Mouse (Mus musculus) forebrain, embryonic 15.5 days (tissue): ENCODE measurements around the gene Il17rc. TPM values are rescaled to one million over a fixed set of nuclear protein-coding genes. Genes with fewer than 3 reads are reported as not detected.

ENCODE experiments used
- microRNA-seq: library from miRNA; unstranded; fragments of <30 nt; microRNA quantifications from one replicate; pipeline ENCODE4, GENCODE M21; 2016
- polyA plus RNA-seq: library from polyadenylated mRNA; unstranded; fragments of >200 nt; fragmentation: Nextera tagmentation; extraction: Ambion mirVana; gene quantifications from 2 replicates; pipeline ENCODE4 v1.2.1, GENCODE M21; 2015

Gene Il17rc
- polyA plus RNA-seq, 1 experiment from 2014 or later, result 1.6 TPM

Small RNA genes within 50 kb of the gene (microRNA-seq; reads per million reads assigned to microRNA genes)
- gene Gm23365, result not detected
- gene Gm24387, result not detected

Other genes starting within 250 kb of the Il17rc start
- gene Mtmr14, start 233.6 kb upstream of the Il17rc start, polyA plus RNA-seq, result 47.0 and 53.8 TPM in 2 replicates
- gene Cpne9, start 189.1 kb upstream of the Il17rc start, polyA plus RNA-seq, result 0.34 and 0.39 TPM in 2 replicates
- 19.6 and 22.2 TPM in 2 replicates for gene Brpf1, start 164.3 kb upstream of the Il17rc start, polyA plus RNA-seq
- gene Ogg1, start 144.5 kb upstream of the Il17rc start, polyA plus RNA-seq, result 11.6 and 11.8 TPM in 2 replicates
- gene Camk1, start 127.4 kb upstream of the Il17rc start, polyA plus RNA-seq, result 79.0 and 88.0 TPM in 2 replicates
- 79.4 and 82.2 TPM in 2 replicates for gene Tada3, start 93.5 kb upstream of the Il17rc start, polyA plus RNA-seq
- gene Arpc4, start 93.3 kb upstream of the Il17rc start, polyA plus RNA-seq, result 390 and 428 TPM in 2 replicates
- 7.6 and 8.1 TPM in 2 replicates for gene Ttll3, start 82.2 kb upstream of the Il17rc start, polyA plus RNA-seq
- 14.8 and 23.3 TPM in 2 replicates for gene Rpusd3, start 52.1 kb upstream of the Il17rc start, polyA plus RNA-seq
- gene Cidec, start 35.7 kb upstream of the Il17rc start, polyA plus RNA-seq, result not detected in 2 replicates
- gene Jagn1, start 28.9 kb upstream of the Il17rc start, polyA plus RNA-seq, result 89.2 and 93.1 TPM in 2 replicates
- not detected in 2 replicates for gene Il17re, start 12.9 kb upstream of the Il17rc start, polyA plus RNA-seq
- 63.8 and 66.7 TPM in 2 replicates for gene Creld1, start 11.9 kb downstream of the Il17rc start, polyA plus RNA-seq
- 5.1 and 6.0 TPM in 2 replicates for gene Prrt3, start 30.5 kb downstream of the Il17rc start, polyA plus RNA-seq
- gene Emc3, start 60.2 kb downstream of the Il17rc start, polyA plus RNA-seq, result 94.9 and 103 TPM in 2 replicates
- 6.5 and 6.7 TPM in 2 replicates for gene Fancd2, start 60.3 kb downstream of the Il17rc start, polyA plus RNA-seq
- gene Fancd2os, start 129.3 kb downstream of the Il17rc start, polyA plus RNA-seq, result 0.22 TPM in 1 of 2 replicates, not detected in the other
- gene Brk1, start 133.3 kb downstream of the Il17rc start, polyA plus RNA-seq, result 239 and 240 TPM in 2 replicates
- gene Vhl, start 152.5 kb downstream of the Il17rc start, polyA plus RNA-seq, result 79.6 and 83.6 TPM in 2 replicates
- 1.3 and 1.5 TPM in 2 replicates for gene Irak2, start 167.0 kb downstream of the Il17rc start, polyA plus RNA-seq
- 0.78 and 1.3 TPM in 2 replicates for gene Tatdn2, start 225.6 kb downstream of the Il17rc start, polyA plus RNA-seq
- gene Ghrl, start 248.5 kb downstream of the Il17rc start, polyA plus RNA-seq, result 0.41 and 0.59 TPM in 2 replicates